Mouse (Mus musculus): ENCODE data around the gene Msantd3. TPM values are rescaled to one million over a fixed set of nuclear protein-coding genes. Genes with fewer than 3 reads are reported as not detected.

The Msantd3 gene
- polyA plus RNA-seq, 1 experiment = 24.5 TPM

- peaks cover 32% of the 10 kb centered on the region for H3K79me2 ChIP-seq (ENCODE audit: control insufficient read depth, insufficient read depth)
- peak overlapping the region; percentile 70 for H3K4me2 ChIP-seq (ENCODE audit: low read depth)
- H3K4me3 ChIP-seq = peak overlapping the region; percentile 62
- H3K27me3 ChIP-seq (ENCODE audit: control insufficient read depth, insufficient read depth, insufficient read length) = no peaks in the 10 kb centered on the region
- H3ac ChIP-seq (ENCODE audit: control insufficient read depth, insufficient read length) = peak overlapping the region; percentile 29
- TF ChIP-seq MYOG (IDR thresholded peaks at IDR 0.05; ENCODE audit: control insufficient read depth in 1 of 3, insufficient read depth in 1 of 3, insufficient read length in 2 of 3, low read depth in 2 of 3) (peak in 1 of 3 experiments; percentile 32), CEBPB (IDR thresholded peaks at IDR 0.05; ENCODE audit: insufficient read depth, poor library complexity, severe bottlenecking) (no peak), TCF12 (IDR thresholded peaks at IDR 0.05; ENCODE audit: insufficient read depth, poor library complexity, severe bottlenecking) (no peak), POLR2AphosphoS2 (IDR thresholded peaks at IDR 0.05; ENCODE audit: insufficient read length, low read depth) (peak; percentile 24), REST (IDR thresholded peaks at IDR 0.05; ENCODE audit: insufficient read depth, insufficient read length) (no peak), MYOD1 (IDR thresholded peaks at IDR 0.05; ENCODE audit: control insufficient read depth in 1 of 3, insufficient read length in 2 of 3, low read depth in 2 of 3) (no peak), USF1 (IDR thresholded peaks at IDR 0.05; ENCODE audit: low read depth) (no peak), TCF3 (IDR thresholded peaks at IDR 0.05; ENCODE audit: insufficient read length, low read depth) (no peak), E2F4 (IDR thresholded peaks at IDR 0.05; ENCODE audit: insufficient read depth) (no peak), MAX (IDR thresholded peaks at IDR 0.05; ENCODE audit: low read depth) (no peak), POLR2A (IDR thresholded peaks at IDR 0.05; ENCODE audit: insufficient read length, low read depth) (peak; percentile 30)
- no peaks in the 10 kb centered on the region for H3K36me3 ChIP-seq (ENCODE audit: control insufficient read depth, insufficient read depth)
These were observed 45.7 kb downstream of the Msantd3 start for GRCm38 (mm10) chr4:48585241-48586098.

GRCm38 (mm10) chr4:48586099-48586821 lies 46.5 kb downstream of the Msantd3 start:
- peak overlapping the region; percentile 70 for H3K4me2 ChIP-seq (ENCODE audit: low read depth)
- peaks cover 38% of the 10 kb centered on the region for H3K79me2 ChIP-seq (ENCODE audit: control insufficient read depth, insufficient read depth)
- H3ac ChIP-seq (ENCODE audit: control insufficient read depth, insufficient read length) = peak overlapping the region; percentile 29
- H3K27me3 ChIP-seq (ENCODE audit: control insufficient read depth, insufficient read depth, insufficient read length) = no peaks in the 10 kb centered on the region
- TF ChIP-seq TCF12 (IDR thresholded peaks at IDR 0.05; ENCODE audit: insufficient read depth, poor library complexity, severe bottlenecking) = no peak
- TF ChIP-seq MYOD1 (IDR thresholded peaks at IDR 0.05; ENCODE audit: control insufficient read depth in 1 of 3, insufficient read length in 2 of 3, low read depth in 2 of 3) = peak in 2 of 3 experiments; percentile 6 to 19
- TF ChIP-seq TCF3 (IDR thresholded peaks at IDR 0.05; ENCODE audit: insufficient read length, low read depth) = no peak
- H3K4me3 ChIP-seq = peak overlapping the region; percentile 62
- no peaks in the 10 kb centered on the region for H3K36me3 ChIP-seq (ENCODE audit: control insufficient read depth, insufficient read depth)

GRCm38 (mm10) chr4:48587526-48587925 lies 47.8 kb downstream of the Msantd3 start:
- H3K27me3 ChIP-seq (ENCODE audit: control insufficient read depth, insufficient read depth, insufficient read length) = no peaks in the 10 kb centered on the region
- H3ac ChIP-seq (ENCODE audit: control insufficient read depth, insufficient read length) = no peak overlapping the region
- TF ChIP-seq MYOG (IDR thresholded peaks at IDR 0.05; ENCODE audit: control insufficient read depth in 1 of 3, insufficient read depth in 1 of 3, insufficient read length in 2 of 3, low read depth in 2 of 3) (no peak), MAX (IDR thresholded peaks at IDR 0.05; ENCODE audit: low read depth) (no peak), POLR2AphosphoS2 (IDR thresholded peaks at IDR 0.05; ENCODE audit: insufficient read length, low read depth) (no peak), REST (IDR thresholded peaks at IDR 0.05; ENCODE audit: insufficient read depth, insufficient read length) (no peak), SRF (IDR thresholded peaks at IDR 0.05; ENCODE audit: control insufficient read depth, insufficient read length, low read depth) (no peak), CEBPB (IDR thresholded peaks at IDR 0.05; ENCODE audit: insufficient read depth, poor library complexity, severe bottlenecking) (no peak), TCF3 (IDR thresholded peaks at IDR 0.05; ENCODE audit: insufficient read length, low read depth) (no peak), MYOD1 (IDR thresholded peaks at IDR 0.05; ENCODE audit: control insufficient read depth in 1 of 3, insufficient read length in 2 of 3, low read depth in 2 of 3) (no peak), USF1 (IDR thresholded peaks at IDR 0.05; ENCODE audit: low read depth) (no peak), TCF12 (IDR thresholded peaks at IDR 0.05; ENCODE audit: insufficient read depth, poor library complexity, severe bottlenecking) (no peak), E2F4 (IDR thresholded peaks at IDR 0.05; ENCODE audit: insufficient read depth) (no peak), POLR2A (IDR thresholded peaks at IDR 0.05; ENCODE audit: insufficient read length, low read depth) (no peak)
- no peaks in the 10 kb centered on the region for H3K36me3 ChIP-seq (ENCODE audit: control insufficient read depth, insufficient read depth)
- H3K79me2 ChIP-seq (ENCODE audit: control insufficient read depth, insufficient read depth) = peaks cover 44% of the 10 kb centered on the region
- no peak overlapping the region for H3K4me3 ChIP-seq
- H3K4me2 ChIP-seq (ENCODE audit: low read depth) = no peak overlapping the region

GRCm38 (mm10) chr4:48588576-48588975 lies 48.8 kb downstream of the Msantd3 start:
- Histone ChIP-seq H3K36me3 (ENCODE audit: control insufficient read depth, insufficient read depth) (no peaks in the 10 kb centered on the region), H3K27me3 (ENCODE audit: control insufficient read depth, insufficient read depth, insufficient read length) (no peaks in the 10 kb centered on the region), H3K4me3 (no peak overlapping the region), H3ac (ENCODE audit: control insufficient read depth, insufficient read length) (no peak overlapping the region), H3K79me2 (ENCODE audit: control insufficient read depth, insufficient read depth) (peaks cover 50% of the 10 kb centered on the region), H3K4me2 (ENCODE audit: low read depth) (no peak overlapping the region)
- no peak for TF ChIP-seq TCF3 (IDR thresholded peaks at IDR 0.05; ENCODE audit: insufficient read length, low read depth)
- no peak for TF ChIP-seq POLR2AphosphoS2 (IDR thresholded peaks at IDR 0.05; ENCODE audit: insufficient read length, low read depth)
- no peak for TF ChIP-seq MAX (IDR thresholded peaks at IDR 0.05; ENCODE audit: low read depth)
- no peak for TF ChIP-seq POLR2A (IDR thresholded peaks at IDR 0.05; ENCODE audit: insufficient read length, low read depth)
- TF ChIP-seq TCF12 (IDR thresholded peaks at IDR 0.05; ENCODE audit: insufficient read depth, poor library complexity, severe bottlenecking) = no peak
- TF ChIP-seq CEBPB (IDR thresholded peaks at IDR 0.05; ENCODE audit: insufficient read depth, poor library complexity, severe bottlenecking) = no peak
- no peak for TF ChIP-seq SRF (IDR thresholded peaks at IDR 0.05; ENCODE audit: control insufficient read depth, insufficient read length, low read depth)
- no peak for TF ChIP-seq MYOD1 (IDR thresholded peaks at IDR 0.05; ENCODE audit: control insufficient read depth in 1 of 3, insufficient read length in 2 of 3, low read depth in 2 of 3)
- no peak for TF ChIP-seq USF1 (IDR thresholded peaks at IDR 0.05; ENCODE audit: low read depth)
- no peak for TF ChIP-seq REST (IDR thresholded peaks at IDR 0.05; ENCODE audit: insufficient read depth, insufficient read length)
- no peak for TF ChIP-seq MYOG (IDR thresholded peaks at IDR 0.05; ENCODE audit: control insufficient read depth in 1 of 3, insufficient read depth in 1 of 3, insufficient read length in 2 of 3, low read depth in 2 of 3)
- no peak for TF ChIP-seq E2F4 (IDR thresholded peaks at IDR 0.05; ENCODE audit: insufficient read depth)

Data from myocyte (in vitro differentiated cells).